Mouse (Mus musculus): Measurements from ENCODE around the gene Dst.

The Dst gene

DNA sequence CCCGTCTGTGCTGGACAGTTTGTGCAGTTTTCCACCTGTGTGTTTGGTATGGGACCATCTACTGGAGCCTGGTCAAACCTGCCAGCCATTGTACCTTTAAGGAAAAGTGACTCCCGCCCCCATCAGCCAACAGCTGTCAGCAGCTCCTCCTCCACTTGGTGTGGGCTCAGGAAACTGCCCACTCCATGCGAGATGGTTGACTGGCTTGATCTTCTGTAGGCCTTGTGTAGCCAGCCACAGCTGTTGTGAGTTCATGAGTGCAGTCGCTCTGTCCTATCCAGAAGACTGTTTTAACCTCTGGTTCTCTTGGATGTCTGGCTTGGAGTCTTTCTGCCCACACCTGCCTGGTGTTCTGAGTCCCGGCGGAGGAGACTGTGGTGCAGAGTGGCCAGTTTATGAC is 117.9 kb downstream of the Dst start:
- no peak overlapping the region for H3K4me3 ChIP-seq (replicated peaks; ENCODE audit: low read length)
- TF ChIP-seq CTCF (conservative IDR thresholded peaks at IDR 0.05; ENCODE audit: low read length) = no peak
- TF ChIP-seq POU5F1 (IDR thresholded peaks at IDR 0.05; ENCODE audit: borderline replicate concordance, low read length) = no peak
- TF ChIP-seq NANOG (IDR thresholded peaks at IDR 0.05; ENCODE audit: borderline replicate concordance, low read length) = no peak
- no peaks in the 10 kb centered on the region for H3K27me3 ChIP-seq (ENCODE audit: insufficient read depth, low read length)
- H3K9me3 ChIP-seq (ENCODE audit: low read length) = no peaks in the 10 kb centered on the region
- peaks cover 40% of the 10 kb centered on the region for H3K4me1 ChIP-seq (replicated peaks; ENCODE audit: low read depth, low read length)
- H3K36me3 ChIP-seq (ENCODE audit: insufficient read depth, low read length) = no peaks in the 10 kb centered on the region

DNA sequence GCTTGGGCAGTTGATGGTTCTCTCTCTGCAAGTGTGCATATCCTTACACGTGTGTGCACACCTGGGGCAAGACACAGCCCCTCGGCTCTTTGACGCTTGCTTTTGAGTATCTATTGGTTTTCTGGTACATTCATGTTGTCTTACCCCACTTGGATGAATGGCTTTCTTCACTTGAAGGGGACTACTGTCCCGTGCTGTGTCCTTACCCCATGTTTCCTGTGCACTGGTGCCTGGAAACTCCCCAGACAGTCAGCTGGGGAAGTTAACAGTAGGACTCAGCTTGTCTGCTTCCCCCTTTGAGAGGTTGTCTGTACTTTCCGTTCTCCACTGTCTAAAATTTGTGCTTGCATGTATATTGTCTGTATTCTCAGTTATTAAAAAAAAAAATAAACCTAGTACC is 120.7 kb downstream of the Dst start:
- Histone ChIP-seq H3K27me3 (ENCODE audit: insufficient read depth, low read length) (no peaks in the 10 kb centered on the region), H3K36me3 (ENCODE audit: insufficient read depth, low read length) (no peaks in the 10 kb centered on the region), H3K4me1 (replicated peaks; ENCODE audit: low read depth, low read length) (peaks cover 41% of the 10 kb centered on the region), H3K4me3 (replicated peaks; ENCODE audit: low read length) (no peak overlapping the region), H3K9me3 (ENCODE audit: low read length) (no peaks in the 10 kb centered on the region)
- TF ChIP-seq POU5F1 (IDR thresholded peaks at IDR 0.05; ENCODE audit: borderline replicate concordance, low read length) (no peak), NANOG (IDR thresholded peaks at IDR 0.05; ENCODE audit: borderline replicate concordance, low read length) (no peak), CTCF (conservative IDR thresholded peaks at IDR 0.05; ENCODE audit: low read length) (no peak)

DNA sequence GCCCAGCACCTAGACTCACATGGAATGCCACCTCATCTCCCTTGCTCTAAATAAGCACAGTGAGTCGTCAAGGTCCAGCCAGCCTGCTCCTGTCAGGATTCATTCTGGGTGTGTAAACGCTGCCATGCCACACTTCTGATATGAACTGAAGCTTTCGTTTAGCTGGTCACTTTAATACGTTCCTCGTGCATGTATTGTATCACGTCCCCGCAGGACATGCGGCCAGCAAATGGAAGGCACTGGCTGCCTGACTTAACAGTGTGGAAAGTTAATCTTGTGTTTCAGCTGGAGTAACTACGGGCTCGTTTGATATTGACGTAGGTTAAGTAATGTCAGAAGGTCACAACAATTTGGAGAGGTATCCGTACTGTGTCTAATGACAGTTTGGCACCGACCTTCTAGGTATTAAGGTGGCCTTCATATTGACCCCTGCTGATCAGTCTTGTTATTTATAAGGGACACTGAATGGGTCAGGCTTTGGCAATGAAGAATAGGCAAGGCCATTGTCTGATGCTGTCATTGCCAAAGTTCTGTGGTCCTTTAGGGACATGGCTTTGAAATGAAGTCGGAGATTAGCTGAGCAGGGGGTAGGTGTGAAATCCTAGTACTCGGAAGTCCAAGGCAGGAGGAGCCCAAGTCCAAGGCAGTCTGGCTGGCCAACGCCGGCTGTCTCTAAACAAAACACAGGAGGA is 122.5 kb downstream of the Dst start:
- TF ChIP-seq NANOG (IDR thresholded peaks at IDR 0.05; ENCODE audit: borderline replicate concordance, low read length) (no peak), CTCF (conservative IDR thresholded peaks at IDR 0.05; ENCODE audit: low read length) (no peak), POU5F1 (IDR thresholded peaks at IDR 0.05; ENCODE audit: borderline replicate concordance, low read length) (no peak)
- no peaks in the 10 kb centered on the region for H3K36me3 ChIP-seq (ENCODE audit: insufficient read depth, low read length)
- H3K4me1 ChIP-seq (replicated peaks; ENCODE audit: low read depth, low read length) = peaks cover 54% of the 10 kb centered on the region
- no peaks in the 10 kb centered on the region for H3K27me3 ChIP-seq (ENCODE audit: insufficient read depth, low read length)
- no peaks in the 10 kb centered on the region for H3K9me3 ChIP-seq (ENCODE audit: low read length)
- no peak overlapping the region for H3K4me3 ChIP-seq (replicated peaks; ENCODE audit: low read length)

DNA sequence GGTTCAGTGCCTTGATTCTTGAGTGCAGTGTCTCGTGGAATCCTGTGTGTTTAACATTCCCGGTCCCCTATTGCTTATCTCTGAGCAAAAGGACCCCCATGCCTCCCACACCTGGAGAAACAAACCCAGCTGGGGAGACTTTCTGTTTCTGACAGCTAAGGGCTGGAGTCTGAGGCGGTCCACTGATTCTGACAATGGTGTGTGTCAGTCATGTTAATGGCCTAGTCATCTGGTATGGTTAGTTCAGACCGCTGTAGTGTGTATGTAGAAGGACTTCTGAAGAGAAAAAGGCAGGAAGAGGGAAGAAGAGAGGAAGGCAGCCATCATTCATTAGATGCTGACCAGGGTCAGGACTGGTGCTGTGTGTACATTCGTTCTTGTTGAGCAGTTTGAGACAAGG is 125.0 kb downstream of the Dst start:
- Histone ChIP-seq H3K9me3 (ENCODE audit: low read length) (no peaks in the 10 kb centered on the region), H3K27me3 (ENCODE audit: insufficient read depth, low read length) (no peaks in the 10 kb centered on the region), H3K4me3 (replicated peaks; ENCODE audit: low read length) (no peak overlapping the region), H3K36me3 (ENCODE audit: insufficient read depth, low read length) (peaks cover 5% of the 10 kb centered on the region; the same call in 1 of the 2 replicates), H3K4me1 (replicated peaks; ENCODE audit: low read depth, low read length) (peaks cover 74% of the 10 kb centered on the region)
- no peak for TF ChIP-seq POU5F1 (IDR thresholded peaks at IDR 0.05; ENCODE audit: borderline replicate concordance, low read length)
- no peak for TF ChIP-seq CTCF (conservative IDR thresholded peaks at IDR 0.05; ENCODE audit: low read length)
- TF ChIP-seq NANOG (IDR thresholded peaks at IDR 0.05; ENCODE audit: borderline replicate concordance, low read length) = no peak

DNA sequence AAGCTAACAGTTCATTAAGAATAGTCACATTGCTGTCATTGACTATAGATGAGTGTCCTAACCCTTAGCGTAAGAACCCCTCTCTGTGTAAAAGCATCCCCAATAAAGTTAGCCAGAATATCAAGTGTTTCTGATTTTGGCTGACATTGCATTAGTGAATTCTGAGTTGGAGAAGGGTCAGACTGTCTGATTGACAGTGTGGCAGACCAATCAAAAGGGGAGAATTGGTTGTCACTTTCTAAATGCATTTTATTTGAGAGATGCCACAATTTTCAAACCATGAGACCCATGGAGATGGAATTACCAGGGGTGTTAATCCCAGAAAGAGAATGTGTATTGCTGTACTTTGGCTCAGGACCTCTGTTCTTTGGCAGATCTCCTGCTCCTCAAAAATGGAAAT is 125.5 kb downstream of the Dst start:
- Histone ChIP-seq H3K9me3 (ENCODE audit: low read length) (no peaks in the 10 kb centered on the region), H3K27me3 (ENCODE audit: insufficient read depth, low read length) (no peaks in the 10 kb centered on the region), H3K4me1 (replicated peaks; ENCODE audit: low read depth, low read length) (peaks cover 78% of the 10 kb centered on the region), H3K36me3 (ENCODE audit: insufficient read depth, low read length) (peaks cover 5% of the 10 kb centered on the region; the same call in 1 of the 2 replicates), H3K4me3 (replicated peaks; ENCODE audit: low read length) (no peak overlapping the region)
- TF ChIP-seq CTCF (conservative IDR thresholded peaks at IDR 0.05; ENCODE audit: low read length) (no peak), POU5F1 (IDR thresholded peaks at IDR 0.05; ENCODE audit: borderline replicate concordance, low read length) (no peak), NANOG (IDR thresholded peaks at IDR 0.05; ENCODE audit: borderline replicate concordance, low read length) (no peak)

DNA sequence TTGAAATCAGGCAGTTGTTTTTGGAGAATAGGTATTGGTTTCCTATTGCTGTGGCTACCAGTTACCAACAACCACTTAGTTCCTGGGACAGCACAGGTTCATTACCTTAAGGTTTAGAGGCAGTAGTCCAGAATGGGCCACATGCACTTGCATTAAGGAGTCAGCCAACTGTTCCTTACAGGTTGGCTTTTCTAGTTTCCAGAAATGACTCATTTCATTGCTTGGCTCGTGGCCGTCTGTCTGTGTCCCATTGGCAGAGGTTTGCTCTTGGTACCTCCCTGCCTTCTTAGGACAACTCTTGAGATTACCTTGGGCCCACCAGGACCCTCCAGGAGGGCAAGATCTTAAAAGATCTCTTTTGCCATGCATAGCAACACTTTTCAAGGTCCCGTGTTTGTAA is 125.9 kb downstream of the Dst start:
- no peak for TF ChIP-seq CTCF (conservative IDR thresholded peaks at IDR 0.05; ENCODE audit: low read length)
- no peak for TF ChIP-seq POU5F1 (IDR thresholded peaks at IDR 0.05; ENCODE audit: borderline replicate concordance, low read length)
- TF ChIP-seq NANOG (IDR thresholded peaks at IDR 0.05; ENCODE audit: borderline replicate concordance, low read length) = no peak
- Histone ChIP-seq H3K27me3 (ENCODE audit: insufficient read depth, low read length) (no peaks in the 10 kb centered on the region), H3K36me3 (ENCODE audit: insufficient read depth, low read length) (peaks cover 5% of the 10 kb centered on the region; the same call in 1 of the 2 replicates), H3K9me3 (ENCODE audit: low read length) (no peaks in the 10 kb centered on the region), H3K4me3 (replicated peaks; ENCODE audit: low read length) (no peak overlapping the region), H3K4me1 (replicated peaks; ENCODE audit: low read depth, low read length) (peaks cover 82% of the 10 kb centered on the region)

DNA sequence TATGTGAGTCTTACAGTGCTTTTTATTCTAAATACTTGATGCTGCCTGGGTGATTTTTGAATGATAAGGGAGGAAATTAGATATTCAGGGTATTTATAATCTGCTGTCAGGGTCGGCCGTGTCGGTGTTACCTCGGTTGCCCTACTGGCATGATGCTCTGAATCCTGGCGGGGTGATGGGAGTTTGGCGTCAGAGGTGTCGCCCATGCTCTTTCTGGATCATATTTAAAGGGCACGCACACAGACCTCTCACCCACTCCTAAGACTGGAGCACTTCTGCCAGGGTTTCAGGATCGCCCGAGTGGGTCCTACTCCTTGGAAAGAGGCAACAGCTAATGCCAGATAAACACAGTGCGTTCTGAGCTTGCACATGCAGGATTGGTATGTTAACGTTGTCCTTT is 128.1 kb downstream of the Dst start:
- no peak for TF ChIP-seq NANOG (IDR thresholded peaks at IDR 0.05; ENCODE audit: borderline replicate concordance, low read length)
- TF ChIP-seq CTCF (conservative IDR thresholded peaks at IDR 0.05; ENCODE audit: low read length) = no peak
- no peak for TF ChIP-seq POU5F1 (IDR thresholded peaks at IDR 0.05; ENCODE audit: borderline replicate concordance, low read length)
- H3K4me3 ChIP-seq (replicated peaks; ENCODE audit: low read length) = no peak overlapping the region
- H3K9me3 ChIP-seq (ENCODE audit: low read length) = no peaks in the 10 kb centered on the region
- H3K36me3 ChIP-seq (ENCODE audit: insufficient read depth, low read length) = peaks cover 9% of the 10 kb centered on the region; the same call in 1 of the 2 replicates
- H3K27me3 ChIP-seq (ENCODE audit: insufficient read depth, low read length) = no peaks in the 10 kb centered on the region
- H3K4me1 ChIP-seq (replicated peaks; ENCODE audit: low read depth, low read length) = peaks cover 91% of the 10 kb centered on the region

DNA sequence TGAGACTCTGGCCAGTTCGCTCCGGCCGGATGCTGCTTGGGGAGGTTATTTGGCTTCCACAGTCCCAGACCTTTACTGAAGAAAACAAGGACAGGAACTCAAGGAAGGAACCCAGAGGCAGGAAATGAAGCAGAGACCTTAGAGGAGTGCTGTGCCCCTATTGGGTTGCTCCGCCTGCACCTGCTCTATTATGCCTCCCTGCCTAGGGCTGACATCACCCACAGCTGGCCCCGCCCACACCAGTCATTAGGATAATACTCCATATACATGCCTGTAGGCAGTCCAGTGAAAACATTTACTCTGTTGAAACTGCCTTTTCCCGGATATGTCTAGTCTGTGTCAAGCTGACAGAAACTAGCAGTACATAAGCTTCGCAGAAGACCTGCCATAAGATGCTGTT is 130.5 kb downstream of the Dst start:
- Histone ChIP-seq H3K4me3 (replicated peaks; ENCODE audit: low read length) (no peak overlapping the region), H3K36me3 (ENCODE audit: insufficient read depth, low read length) (peaks cover 9% of the 10 kb centered on the region; the same call in 1 of the 2 replicates), H3K27me3 (ENCODE audit: insufficient read depth, low read length) (no peaks in the 10 kb centered on the region), H3K4me1 (replicated peaks; ENCODE audit: low read depth, low read length) (peaks cover 84% of the 10 kb centered on the region), H3K9me3 (ENCODE audit: low read length) (no peaks in the 10 kb centered on the region)
- TF ChIP-seq POU5F1 (IDR thresholded peaks at IDR 0.05; ENCODE audit: borderline replicate concordance, low read length) (no peak), NANOG (IDR thresholded peaks at IDR 0.05; ENCODE audit: borderline replicate concordance, low read length) (no peak)

DNA sequence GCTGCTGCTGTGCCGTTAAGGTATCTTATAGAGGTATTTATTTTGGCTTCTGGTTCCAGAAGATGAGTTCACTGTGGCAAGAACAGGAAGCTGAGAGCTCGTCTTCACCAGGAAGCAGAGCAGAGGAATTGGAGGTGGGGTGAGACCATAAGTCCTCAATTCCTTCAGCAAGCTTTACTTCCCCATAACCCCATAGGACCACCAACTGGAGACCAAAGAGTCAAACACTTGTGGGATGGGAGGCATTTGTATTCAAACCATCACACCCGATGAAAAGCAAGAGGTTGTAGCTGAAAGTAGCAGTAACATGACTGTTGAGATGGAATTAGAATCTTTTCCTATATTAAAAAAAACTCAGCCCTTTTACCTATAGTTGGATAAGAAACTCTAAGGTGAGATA is 132.0 kb downstream of the Dst start:
- Histone ChIP-seq H3K36me3 (ENCODE audit: insufficient read depth, low read length) (peaks cover 9% of the 10 kb centered on the region; the same call in 1 of the 2 replicates), H3K4me1 (replicated peaks; ENCODE audit: low read depth, low read length) (peaks cover 80% of the 10 kb centered on the region), H3K27me3 (ENCODE audit: insufficient read depth, low read length) (no peaks in the 10 kb centered on the region), H3K9me3 (ENCODE audit: low read length) (no peaks in the 10 kb centered on the region), H3K4me3 (replicated peaks; ENCODE audit: low read length) (no peak overlapping the region)
- no peak for TF ChIP-seq POU5F1 (IDR thresholded peaks at IDR 0.05; ENCODE audit: borderline replicate concordance, low read length)
- no peak for TF ChIP-seq CTCF (conservative IDR thresholded peaks at IDR 0.05; ENCODE audit: low read length)
- TF ChIP-seq NANOG (IDR thresholded peaks at IDR 0.05; ENCODE audit: borderline replicate concordance, low read length) = no peak

Data from E14TG2a.4 (cell line).